Mouse (Mus musculus): ENCODE measurements around the gene Sae1. TPM values are rescaled to one million over a fixed set of nuclear protein-coding genes. Genes with fewer than 3 reads are reported as not detected.

Sae1 gene
- polyA plus RNA-seq, 2 experiments: 55.6 to 89.3 TPM

- H3K27me3 ChIP-seq (ENCODE audit: control insufficient read depth, insufficient read depth, low read length): peaks cover 10% of the 10 kb centered on the region
- H3K36me3 ChIP-seq (replicated peaks; ENCODE audit: control insufficient read depth, insufficient read depth, low read depth): no peaks in the 10 kb centered on the region; the same call in 1 of the 2 replicates
- H3K9ac ChIP-seq (replicated peaks): no peak overlapping the region
- WGBS (ENCODE audit: insufficient replicate concordance): 43% methylated on average over 4 of the region's 4 CpGs
- H3K27ac ChIP-seq: no peak overlapping the region
- H3K4me1 ChIP-seq (replicated peaks; ENCODE audit: control insufficient read depth in 2 of 2, insufficient read depth in 2 of 2, low read length in 1 of 2): peaks cover 34 to 36% of the 10 kb centered on the region in 2 experiments
- TF ChIP-seq EP300 (IDR thresholded peaks at IDR 0.05; ENCODE audit: low read depth) (no peak), CTCF (IDR thresholded peaks at IDR 0.05; ENCODE audit: low read depth) (no peak)
- no peak for DNase-seq (ENCODE audit: low read depth in 3 of 3, low spot score in 3 of 3)
- H3K9me3 ChIP-seq (ENCODE audit: control insufficient read depth, low read length): no peaks in the 10 kb centered on the region
- no peak overlapping the region for H3K4me3 ChIP-seq (ENCODE audit: insufficient read depth in 1 of 2, low read depth in 2 of 2, low read length in 2 of 2)
- ATAC-seq (ENCODE audit: insufficient read depth): no peak
- H3K4me2 ChIP-seq (ENCODE audit: low read depth): no peak overlapping the region
Observed at GRCm38 (mm10) chr7:16315222-16315759, 72.3 kb downstream of the Sae1 start.

- 22% methylated on average over 13 of the region's 13 CpGs for WGBS (ENCODE audit: insufficient replicate concordance)
- H3K4me2 ChIP-seq (ENCODE audit: low read depth): peak overlapping the region; percentile 99
- peak overlapping the region; percentile 48 for H3K27ac ChIP-seq
- TF ChIP-seq EP300 (IDR thresholded peaks at IDR 0.05; ENCODE audit: low read depth): no peak
- no peak for TF ChIP-seq CTCF (IDR thresholded peaks at IDR 0.05; ENCODE audit: low read depth)
- H3K9me3 ChIP-seq (ENCODE audit: control insufficient read depth, low read length): no peaks in the 10 kb centered on the region
- DNase-seq (ENCODE audit: low read depth in 3 of 3, low spot score in 3 of 3): no peak
- peaks cover 34 to 37% of the 10 kb centered on the region in 2 experiments for H3K4me1 ChIP-seq (replicated peaks; ENCODE audit: control insufficient read depth in 2 of 2, insufficient read depth in 2 of 2, low read length in 1 of 2)
- H3K4me3 ChIP-seq (ENCODE audit: insufficient read depth in 1 of 2, low read depth in 2 of 2, low read length in 2 of 2): peak overlapping the region; percentile 54 to 92
- H3K9ac ChIP-seq (replicated peaks): peak overlapping the region; percentile 98
- H3K36me3 ChIP-seq (replicated peaks; ENCODE audit: control insufficient read depth, insufficient read depth, low read depth): no peaks in the 10 kb centered on the region; the same call in 1 of the 2 replicates
- peak; percentile 10 for ATAC-seq (ENCODE audit: insufficient read depth)
- H3K27me3 ChIP-seq (ENCODE audit: control insufficient read depth, insufficient read depth, low read length): peaks cover 10% of the 10 kb centered on the region
Observed at GRCm38 (mm10) chr7:16314221-16314775, 73.3 kb downstream of the Sae1 start.

GRCm38 (mm10) chr7:16313481-16314220 lies 74.0 kb downstream of the Sae1 start:
- TF ChIP-seq CTCF (IDR thresholded peaks at IDR 0.05; ENCODE audit: low read depth) (peak; percentile 35; the same call in 1 of the 2 replicates), EP300 (IDR thresholded peaks at IDR 0.05; ENCODE audit: low read depth) (no peak; the same call in 1 of the 2 replicates)
- peak; percentile 74 for ATAC-seq (ENCODE audit: insufficient read depth)
- peak in 1 of 3 experiments; percentile 70 for DNase-seq (ENCODE audit: low read depth in 3 of 3, low spot score in 3 of 3)
- Histone ChIP-seq H3K27me3 (ENCODE audit: control insufficient read depth, insufficient read depth, low read length) (peaks cover 10% of the 10 kb centered on the region), H3K36me3 (replicated peaks; ENCODE audit: control insufficient read depth, insufficient read depth, low read depth) (no peaks in the 10 kb centered on the region; the same call in 1 of the 2 replicates), H3K9me3 (ENCODE audit: control insufficient read depth, low read length) (no peaks in the 10 kb centered on the region), H3K27ac (peak overlapping the region; percentile 91), H3K4me2 (ENCODE audit: low read depth) (peak overlapping the region; percentile 99), H3K4me3 (ENCODE audit: insufficient read depth in 1 of 2, low read depth in 2 of 2, low read length in 2 of 2) (peak overlapping the region; percentile 89 to 92), H3K4me1 (replicated peaks; ENCODE audit: control insufficient read depth in 2 of 2, insufficient read depth in 2 of 2, low read length in 1 of 2) (peaks cover 40 to 42% of the 10 kb centered on the region in 2 experiments), H3K9ac (replicated peaks) (peak overlapping the region; percentile 98)
- WGBS (ENCODE audit: insufficient replicate concordance): 0% methylated on average over 66 of the region's 66 CpGs

- H3K27me3 ChIP-seq (ENCODE audit: control insufficient read depth, insufficient read depth, low read length): peaks cover 10% of the 10 kb centered on the region
- peak overlapping the region; percentile 89 to 92 for H3K4me3 ChIP-seq (ENCODE audit: insufficient read depth in 1 of 2, low read depth in 2 of 2, low read length in 2 of 2)
- DNase-seq (ENCODE audit: low read depth in 3 of 3, low spot score in 3 of 3): peak in 1 of 3 experiments; percentile 70
- no peak for TF ChIP-seq EP300 (IDR thresholded peaks at IDR 0.05; ENCODE audit: low read depth)
- peak; percentile 17 for ATAC-seq (ENCODE audit: insufficient read depth)
- peak overlapping the region; percentile 98 for H3K9ac ChIP-seq (replicated peaks)
- peak overlapping the region; percentile 99 for H3K4me2 ChIP-seq (ENCODE audit: low read depth)
- under 1% methylated on average over 12 of the region's 12 CpGs for WGBS (ENCODE audit: insufficient replicate concordance)
- no peaks in the 10 kb centered on the region; the same call in 1 of the 2 replicates for H3K36me3 ChIP-seq (replicated peaks; ENCODE audit: control insufficient read depth, insufficient read depth, low read depth)
- H3K9me3 ChIP-seq (ENCODE audit: control insufficient read depth, low read length): no peaks in the 10 kb centered on the region
- peaks cover 44 to 45% of the 10 kb centered on the region in 2 experiments for H3K4me1 ChIP-seq (replicated peaks; ENCODE audit: control insufficient read depth in 2 of 2, insufficient read depth in 2 of 2, low read length in 1 of 2)
- peak overlapping the region; percentile 50 for H3K27ac ChIP-seq
Observed at GRCm38 (mm10) chr7:16312672-16313311, 74.8 kb downstream of the Sae1 start.
